Mouse (Mus musculus): ENCODE results near the gene Mllt10. TPM values are rescaled to one million over a fixed set of nuclear protein-coding genes. Genes with fewer than 3 reads are reported as not detected.
A peak's percentile ranks its signal among the peaks of the same experiment; 100 is the strongest.
"Not testable (repeated sequence)": the region's sequence is repeated elsewhere in the genome, so short reads cannot be mapped to it uniquely, and the experiment has no call there.

The Mllt10 gene
- polyA plus RNA-seq, 1 experiment from 2014 or later, result 75.2 TPM

DNA sequence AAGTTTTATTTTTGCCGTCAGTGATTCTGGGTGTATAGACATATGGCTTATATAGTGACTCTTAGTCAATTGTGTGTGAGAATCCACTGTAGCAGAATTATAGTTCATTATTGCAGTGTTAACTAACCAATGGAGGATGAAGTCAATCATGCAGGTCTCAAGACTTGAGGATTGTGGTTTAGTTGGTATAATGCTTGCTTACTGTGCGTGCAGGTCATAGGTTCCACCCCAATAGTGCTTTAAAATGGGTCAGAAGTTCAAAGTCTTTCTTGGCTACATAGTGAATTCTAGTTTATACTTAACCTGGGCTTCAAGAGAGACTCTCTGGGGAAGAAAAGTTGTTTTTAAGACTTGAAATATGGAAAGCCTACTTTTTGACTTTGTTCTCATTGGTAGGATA, 16.9 kb downstream of the Mllt10 start:
- Histone ChIP-seq H3K9ac (replicated peaks) (no peak overlapping the region), H3K27me3 (no peaks in the 10 kb centered on the region), H3K36me3 (peaks cover 32% of the 10 kb centered on the region), H3K9me3 (no peaks in the 10 kb centered on the region), H3K4me3 (replicated peaks) (no peak overlapping the region), H3K4me1 (replicated peaks) (no peaks in the 10 kb centered on the region), H3K27ac (no peak overlapping the region), H3K4me2 (replicated peaks) (no peak overlapping the region)
- WGBS, result 92% methylated on average over 2 of the region's 2 CpGs
- ATAC-seq, result no peak

DNA sequence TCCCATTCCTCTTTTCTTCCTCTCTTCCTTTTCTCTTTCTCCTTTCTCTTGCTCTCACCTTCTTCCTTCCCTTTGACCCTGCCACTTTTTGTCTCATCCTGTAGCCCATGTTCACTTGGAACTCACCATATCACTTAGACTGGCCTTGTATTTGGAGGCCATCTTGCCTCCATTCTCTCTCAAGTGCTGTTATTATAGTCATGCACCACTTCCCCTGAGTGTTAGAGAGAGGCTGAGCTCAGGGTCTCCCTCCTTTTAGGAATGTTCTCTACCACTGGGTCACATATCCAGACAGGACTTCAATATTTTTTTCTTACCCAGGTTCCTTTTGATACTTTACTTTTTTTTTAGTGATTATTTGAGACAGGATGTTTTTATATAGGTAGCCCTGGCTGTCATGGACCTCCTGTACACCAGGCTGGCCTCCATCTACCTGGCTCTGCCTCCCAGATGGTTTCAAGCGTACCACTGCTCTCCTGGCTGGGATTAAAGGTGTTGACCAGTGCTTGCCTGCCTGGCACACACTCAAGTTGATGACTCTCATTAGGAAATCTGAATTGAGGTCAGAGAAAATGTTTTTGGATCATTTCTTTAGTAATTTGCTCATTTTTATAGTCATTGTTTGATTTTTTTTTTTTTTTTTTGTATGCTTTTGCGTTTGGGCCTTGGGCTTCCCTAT, 25.3 kb downstream of the Mllt10 start:
- H3K9ac ChIP-seq (replicated peaks), result no peak overlapping the region
- H3K4me1 ChIP-seq (replicated peaks), result no peaks in the 10 kb centered on the region
- no peak overlapping the region for H3K27ac ChIP-seq
- no peak for ATAC-seq
- H3K4me2 ChIP-seq (replicated peaks), result no peak overlapping the region
- H3K36me3 ChIP-seq, result peaks cover 55% of the 10 kb centered on the region
- no peak overlapping the region for H3K4me3 ChIP-seq (replicated peaks)
- no peaks in the 10 kb centered on the region for H3K9me3 ChIP-seq
- H3K27me3 ChIP-seq, result no peaks in the 10 kb centered on the region
- 79% methylated on average over 2 of the region's 2 CpGs for WGBS

DNA sequence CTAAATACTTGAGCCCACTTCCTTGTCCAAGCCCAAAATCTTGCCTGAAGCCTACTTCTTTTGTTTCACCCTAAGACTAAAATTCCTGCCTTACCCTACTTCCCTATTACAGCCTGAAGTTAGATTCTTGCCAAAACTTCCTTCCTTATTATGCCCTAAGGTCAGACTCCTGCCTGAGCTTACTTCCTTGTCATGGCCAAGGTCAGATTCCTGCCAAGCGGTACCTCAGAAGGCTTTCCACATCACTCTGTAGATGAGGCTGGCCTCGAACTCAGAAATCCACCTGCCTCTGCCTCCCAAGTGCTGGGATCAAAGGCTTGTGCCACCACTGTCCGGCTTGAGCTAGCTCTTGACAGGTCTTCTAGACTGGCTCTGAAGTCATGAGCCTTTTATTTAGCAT, 32.7 kb downstream of the Mllt10 start:
- peaks cover 54% of the 10 kb centered on the region for H3K36me3 ChIP-seq
- WGBS, result 99% methylated on average over 3 of the region's 3 CpGs
- not testable (repeated sequence) for H3K9ac ChIP-seq (replicated peaks); H3K4me3 ChIP-seq (replicated peaks); H3K27me3 ChIP-seq; ATAC-seq; H3K9me3 ChIP-seq; H3K4me1 ChIP-seq (replicated peaks); H3K27ac ChIP-seq; H3K4me2 ChIP-seq (replicated peaks)

DNA sequence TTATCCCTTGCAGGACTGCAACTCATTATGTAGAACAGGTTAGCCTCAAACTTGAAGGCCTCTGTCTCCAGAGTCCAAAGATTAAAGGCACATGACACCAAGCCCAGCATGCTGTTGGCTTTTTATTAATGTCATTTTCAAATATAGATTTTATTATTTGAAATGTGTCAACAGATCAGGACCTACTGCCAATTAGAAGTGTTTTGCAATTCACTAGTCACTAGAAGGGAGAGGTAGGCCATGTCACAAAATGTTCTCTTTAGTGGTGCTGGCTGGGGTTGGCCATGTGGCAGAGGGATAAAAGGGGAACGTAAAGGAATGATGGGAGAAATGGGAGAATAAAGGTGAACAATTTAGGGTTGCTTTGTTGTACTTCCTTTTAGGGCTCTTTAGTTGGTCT, 38.8 kb downstream of the Mllt10 start:
- Histone ChIP-seq H3K4me2 (replicated peaks) (no peak overlapping the region), H3K4me1 (replicated peaks) (no peaks in the 10 kb centered on the region), H3K27me3 (no peaks in the 10 kb centered on the region), H3K4me3 (replicated peaks) (no peak overlapping the region), H3K9ac (replicated peaks) (no peak overlapping the region), H3K27ac (no peak overlapping the region), H3K36me3 (peaks cover 37% of the 10 kb centered on the region), H3K9me3 (no peaks in the 10 kb centered on the region)
- WGBS, result 95% methylated on average over 1 of the region's 1 CpGs
- ATAC-seq, result no peak

DNA sequence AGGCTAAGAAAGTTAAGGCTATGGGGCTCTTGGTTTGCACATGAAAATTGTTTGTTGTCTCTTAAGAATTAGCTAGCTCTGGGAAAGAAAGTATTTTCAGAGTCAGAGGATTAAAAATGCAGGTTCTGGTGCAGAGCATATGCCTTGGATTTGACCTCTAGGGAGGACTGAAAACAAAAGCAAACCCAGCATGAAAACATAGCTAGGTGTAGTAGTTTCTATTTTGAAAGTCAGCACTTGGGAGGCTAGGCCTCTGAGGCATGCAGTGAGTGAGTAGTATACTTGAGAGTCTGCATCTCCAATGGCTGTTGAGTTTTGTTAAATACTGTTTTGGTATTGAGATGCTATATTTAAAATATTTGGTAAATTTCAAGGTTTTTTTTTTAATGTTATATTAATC, 39.3 kb downstream of the Mllt10 start:
- H3K27ac ChIP-seq, result no peak overlapping the region
- H3K4me3 ChIP-seq (replicated peaks), result no peak overlapping the region
- no peaks in the 10 kb centered on the region for H3K27me3 ChIP-seq
- H3K9me3 ChIP-seq, result no peaks in the 10 kb centered on the region
- peaks cover 38% of the 10 kb centered on the region for H3K36me3 ChIP-seq
- no peak for ATAC-seq
- H3K4me2 ChIP-seq (replicated peaks), result no peak overlapping the region
- no peaks in the 10 kb centered on the region for H3K4me1 ChIP-seq (replicated peaks)
- H3K9ac ChIP-seq (replicated peaks), result no peak overlapping the region

DNA sequence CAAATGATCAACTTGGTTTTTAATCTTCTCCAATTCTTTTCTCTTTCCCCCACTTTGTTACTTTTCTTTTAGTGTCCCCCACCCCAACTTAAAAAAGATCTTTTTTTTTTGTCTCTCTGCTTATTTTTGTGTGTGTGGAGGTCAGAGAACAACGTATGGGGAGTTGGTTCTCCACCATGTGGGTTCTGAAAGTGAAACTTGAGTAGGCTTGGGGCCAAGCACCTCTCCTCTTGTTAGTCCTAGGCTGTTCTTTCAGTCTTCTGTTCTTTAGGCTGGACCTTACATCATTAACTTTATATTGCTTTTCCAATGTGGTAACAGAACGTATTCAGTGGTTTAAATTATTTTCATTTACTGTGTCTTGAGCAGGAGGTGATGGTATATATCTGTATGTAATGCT, 40.8 kb downstream of the Mllt10 start:
- WGBS, result 72% methylated on average over 2 of the region's 2 CpGs
- ATAC-seq, result no peak
- no peaks in the 10 kb centered on the region for H3K4me1 ChIP-seq (replicated peaks)

DNA sequence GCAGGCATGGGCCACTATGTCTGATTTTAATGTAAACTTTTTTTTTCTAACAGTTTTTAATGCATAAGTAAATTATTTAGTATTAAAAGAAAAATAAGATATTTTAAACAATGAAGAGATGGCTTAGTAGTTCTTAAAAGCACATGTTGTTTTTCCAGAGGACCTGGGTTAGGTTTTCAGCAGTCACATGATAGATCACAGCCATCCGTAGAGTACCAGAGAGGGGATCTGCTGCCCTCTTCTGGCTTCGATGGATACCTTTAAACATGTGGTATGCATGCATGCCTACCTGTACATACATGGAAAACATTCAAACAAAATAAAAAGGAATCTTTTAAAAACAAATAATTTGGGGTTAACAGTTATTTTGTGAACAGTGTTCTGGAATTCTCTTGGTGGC, 45.9 kb downstream of the Mllt10 start:
- no peaks in the 10 kb centered on the region for H3K9me3 ChIP-seq
- ATAC-seq, result no peak
- H3K4me1 ChIP-seq (replicated peaks), result no peaks in the 10 kb centered on the region
- H3K27ac ChIP-seq, result no peak overlapping the region
- 93% methylated on average over 2 of the region's 2 CpGs for WGBS
- H3K9ac ChIP-seq (replicated peaks), result no peak overlapping the region
- no peaks in the 10 kb centered on the region for H3K27me3 ChIP-seq
- no peak overlapping the region for H3K4me2 ChIP-seq (replicated peaks)
- H3K4me3 ChIP-seq (replicated peaks), result no peak overlapping the region
- H3K36me3 ChIP-seq, result peaks cover 37% of the 10 kb centered on the region

More for the DNA sequence above, 40.8 kb downstream of the Mllt10 start:
- Histone ChIP-seq H3K9me3 (no peaks in the 10 kb centered on the region), H3K27ac (no peak overlapping the region), H3K4me3 (replicated peaks) (no peak overlapping the region), H3K9ac (replicated peaks) (no peak overlapping the region), H3K4me2 (replicated peaks) (no peak overlapping the region), H3K27me3 (no peaks in the 10 kb centered on the region), H3K36me3 (peaks cover 45% of the 10 kb centered on the region)

DNA sequence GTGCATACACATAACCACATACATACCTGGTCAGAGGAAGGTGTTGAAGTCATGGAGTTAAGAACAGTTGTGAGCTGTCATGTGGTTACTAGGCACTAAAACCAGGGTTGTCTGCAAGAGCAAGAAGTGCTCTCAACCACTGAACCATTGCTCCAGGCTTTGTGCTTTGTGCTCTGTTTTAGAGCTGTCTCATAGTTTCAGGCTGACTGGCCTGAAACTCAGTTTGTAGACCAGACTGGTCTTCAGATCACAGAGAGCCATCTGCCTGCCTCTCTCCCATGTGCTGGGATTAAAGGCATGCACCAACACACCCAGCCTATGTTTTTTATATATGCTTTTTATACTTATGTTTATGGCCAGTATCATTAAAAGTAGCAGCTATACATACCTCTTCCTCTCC, 52.5 kb downstream of the Mllt10 start:
- no peaks in the 10 kb centered on the region for H3K4me1 ChIP-seq (replicated peaks)
- H3K27me3 ChIP-seq, result no peaks in the 10 kb centered on the region
- no peak for ATAC-seq
- no peak overlapping the region for H3K27ac ChIP-seq
- H3K9me3 ChIP-seq, result no peaks in the 10 kb centered on the region
- H3K9ac ChIP-seq (replicated peaks), result no peak overlapping the region
- no peak overlapping the region for H3K4me3 ChIP-seq (replicated peaks)
- no peak overlapping the region for H3K4me2 ChIP-seq (replicated peaks)
- peaks cover 11% of the 10 kb centered on the region for H3K36me3 ChIP-seq

DNA sequence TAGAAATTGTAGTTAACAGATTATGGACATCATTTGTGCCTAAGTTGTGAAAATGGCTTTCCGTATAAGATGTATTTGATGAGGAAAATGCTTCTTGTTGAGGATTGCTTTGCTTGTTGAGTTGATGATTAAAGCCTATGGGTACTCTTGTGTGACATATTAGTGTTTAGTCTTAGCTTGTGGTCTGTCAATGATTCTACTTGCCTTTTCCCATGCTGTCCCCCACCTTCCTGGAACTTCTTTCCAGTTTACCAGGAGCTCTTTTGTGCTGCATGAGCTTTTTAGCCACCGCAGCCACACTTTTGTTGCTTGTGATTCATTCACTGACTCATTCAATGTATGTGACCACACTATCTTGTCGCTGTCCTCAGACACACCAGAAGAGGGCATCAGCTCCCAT, 53.2 kb downstream of the Mllt10 start:
- WGBS, result 96% methylated on average over 3 of the region's 3 CpGs
- H3K36me3 ChIP-seq, result peaks cover 12% of the 10 kb centered on the region
- no peaks in the 10 kb centered on the region for H3K27me3 ChIP-seq
- no peak overlapping the region for H3K9ac ChIP-seq (replicated peaks)
- H3K27ac ChIP-seq, result no peak overlapping the region
- H3K4me3 ChIP-seq (replicated peaks), result no peak overlapping the region
- H3K4me1 ChIP-seq (replicated peaks), result no peaks in the 10 kb centered on the region
- H3K9me3 ChIP-seq, result no peaks in the 10 kb centered on the region
- no peak overlapping the region for H3K4me2 ChIP-seq (replicated peaks)
- ATAC-seq, result no peak

DNA sequence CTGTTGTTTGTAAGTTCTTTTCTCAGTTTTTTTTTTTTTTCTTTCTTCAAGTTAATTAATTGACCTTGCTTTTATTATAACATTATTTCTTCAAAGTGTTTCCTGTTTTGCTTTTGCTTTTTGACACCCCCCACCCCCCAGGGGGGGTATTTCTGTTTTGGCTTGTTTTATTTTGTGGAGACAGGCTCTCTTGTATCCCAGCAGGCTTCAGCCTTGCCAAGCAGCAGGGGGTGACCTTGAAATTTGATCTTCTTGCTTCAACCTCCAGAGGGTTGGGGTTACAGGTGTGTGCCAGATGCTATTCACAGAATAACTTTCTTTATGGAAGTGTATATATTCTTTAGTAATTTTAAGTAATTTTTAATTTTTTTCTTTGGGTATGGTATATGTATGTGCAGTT, 56.4 kb downstream of the Mllt10 start:
- no peaks in the 10 kb centered on the region for H3K9me3 ChIP-seq
- no peak overlapping the region for H3K4me3 ChIP-seq (replicated peaks)
- no peak overlapping the region for H3K27ac ChIP-seq
- H3K4me1 ChIP-seq (replicated peaks), result no peaks in the 10 kb centered on the region
- no peak overlapping the region for H3K4me2 ChIP-seq (replicated peaks)
- no peaks in the 10 kb centered on the region for H3K27me3 ChIP-seq
- no peak overlapping the region for H3K9ac ChIP-seq (replicated peaks)
- H3K36me3 ChIP-seq, result peaks cover 24% of the 10 kb centered on the region
- ATAC-seq, result no peak

DNA sequence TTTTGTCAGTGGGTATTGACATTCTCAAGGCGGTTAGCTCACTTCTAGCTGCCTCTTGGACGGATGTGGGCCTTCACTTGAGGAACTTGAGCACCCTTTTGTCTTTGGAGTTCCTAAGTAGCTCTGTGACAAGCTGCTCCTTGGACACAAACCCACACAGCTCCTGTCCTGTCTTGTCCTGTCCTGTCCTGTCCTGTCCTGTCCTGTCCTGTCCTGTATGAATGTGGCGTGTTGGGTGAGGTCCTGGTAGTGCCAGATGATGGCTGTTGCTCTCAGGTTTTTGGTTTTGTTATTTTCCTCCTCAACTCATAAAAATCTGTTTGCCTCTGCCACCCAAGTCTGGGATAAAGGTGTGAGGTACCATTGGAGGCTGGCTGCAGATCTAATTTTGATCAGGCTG, 61.4 kb downstream of the Mllt10 start:
- 0 out of 2 replicates have a peak, but pooled peaks have one; percentile 50 for ATAC-seq
- WGBS, result 80% methylated on average over 3 of the region's 3 CpGs
- Histone ChIP-seq H3K36me3 (peaks cover 20% of the 10 kb centered on the region), H3K27me3 (no peaks in the 10 kb centered on the region), H3K9me3 (no peaks in the 10 kb centered on the region), H3K4me1 (replicated peaks) (0 out of 2 replicates have a peak, but pooled peaks cover 3% of the 10 kb centered on the region), H3K4me2 (replicated peaks) (no peak overlapping the region), H3K9ac (replicated peaks) (no peak overlapping the region), H3K27ac (no peak overlapping the region), H3K4me3 (replicated peaks) (no peak overlapping the region)

DNA sequence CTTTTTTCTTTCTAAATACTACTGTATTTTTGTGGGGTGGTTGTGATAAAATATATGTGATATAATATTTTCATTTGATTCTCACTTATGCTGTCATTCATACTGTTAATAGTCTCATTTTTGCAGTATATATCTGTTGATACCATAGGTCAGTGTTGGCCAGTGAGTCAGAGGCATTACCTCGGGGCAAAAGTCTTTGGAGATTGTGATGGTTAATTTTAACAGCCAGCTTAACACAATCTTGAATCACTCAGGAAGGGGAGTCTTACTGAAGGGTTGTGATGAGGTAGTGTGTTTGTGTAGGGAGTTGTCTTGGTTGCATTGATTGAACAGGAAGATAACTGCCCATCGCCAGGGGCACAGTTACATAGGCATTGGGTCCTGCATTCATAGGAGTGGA, 83.1 kb downstream of the Mllt10 start:
- WGBS, result 94% methylated on average over 2 of the region's 2 CpGs
- Histone ChIP-seq H3K9ac (replicated peaks) (no peak overlapping the region), H3K4me2 (replicated peaks) (no peak overlapping the region), H3K27ac (no peak overlapping the region), H3K9me3 (no peaks in the 10 kb centered on the region), H3K27me3 (no peaks in the 10 kb centered on the region), H3K4me1 (replicated peaks) (no peaks in the 10 kb centered on the region), H3K36me3 (peaks cover 31% of the 10 kb centered on the region), H3K4me3 (replicated peaks) (no peak overlapping the region)
- ATAC-seq, result no peak

DNA sequence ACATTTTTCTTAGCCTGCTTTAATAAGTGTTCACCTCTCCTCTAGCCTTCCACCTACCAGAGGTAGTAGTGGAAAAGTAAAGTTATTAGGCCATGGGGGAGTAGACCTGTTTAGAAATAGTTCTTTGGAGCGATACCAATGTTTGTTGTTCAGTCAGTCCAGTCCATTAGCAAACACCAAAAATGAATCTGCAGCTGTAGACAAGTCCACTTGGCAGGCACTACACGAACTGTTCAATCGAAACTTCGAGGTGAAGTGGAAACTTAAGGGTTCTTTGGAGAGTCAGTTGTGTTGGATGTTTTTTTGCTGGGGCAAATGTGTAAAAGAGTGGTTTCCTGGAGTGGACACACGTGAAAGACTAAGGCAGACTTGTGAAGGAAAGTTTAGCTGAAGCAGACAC, 84.6 kb downstream of the Mllt10 start:
- ATAC-seq, result no peak
- H3K4me2 ChIP-seq (replicated peaks), result no peak overlapping the region
- no peaks in the 10 kb centered on the region for H3K27me3 ChIP-seq
- no peaks in the 10 kb centered on the region for H3K4me1 ChIP-seq (replicated peaks)
- H3K9ac ChIP-seq (replicated peaks), result no peak overlapping the region
- H3K27ac ChIP-seq, result no peak overlapping the region
- H3K9me3 ChIP-seq, result no peaks in the 10 kb centered on the region
- WGBS, result 96% methylated on average over 5 of the region's 5 CpGs
- H3K4me3 ChIP-seq (replicated peaks), result no peak overlapping the region
- H3K36me3 ChIP-seq, result peaks cover 31% of the 10 kb centered on the region

Data from midbrain, embryonic 13.5 days (tissue).